Mouse (Mus musculus) CD8-positive naive resting alpha-beta T cell, adult 2 months (primary cell): ENCODE measurements around the gene Etfdh.

ENCODE experiments used
- DNase-seq, 2 experiments: peaks; one replicate each; pipeline ENCODE4 v3.0.0; 2022; ENCODE audit warnings: low read depth in 2 of 2, low spot score in 2 of 2

Gene Etfdh

GRCm38 (mm10) chr3:79629416-79629730 is at the start of gene Etfdh:
Etfdh (minus strand) TSS chr3:79629500.
- DNase-seq = no peak

- DNase-seq = no peak
Measured at GRCm38 (mm10) chr3:79676411-79676810, 47.1 kb upstream of the Etfdh start.

- DNase-seq = no peak
Measured at GRCm38 (mm10) chr3:79674641-79675040, 45.3 kb upstream of the Etfdh start.

- peak in 1 of 2 experiments; percentile 41 for DNase-seq
Measured at GRCm38 (mm10) chr3:79673082-79673481, 43.8 kb upstream of the Etfdh start.

- DNase-seq = no peak
Measured at GRCm38 (mm10) chr3:79672188-79672587, 42.9 kb upstream of the Etfdh start.

GRCm38 (mm10) chr3:79670556-79670955 is 41.3 kb upstream of the Etfdh start:
- DNase-seq = no peak

- peak; percentile 20 to 39 for DNase-seq
Measured at GRCm38 (mm10) chr3:79664787-79665408, 35.6 kb upstream of the Etfdh start.

- DNase-seq = no peak
Measured at GRCm38 (mm10) chr3:79656682-79657081, 27.4 kb upstream of the Etfdh start.

GRCm38 (mm10) chr3:79652129-79652528 is 22.8 kb upstream of the Etfdh start:
- DNase-seq = no peak

GRCm38 (mm10) chr3:79628561-79629415 is 512 bp downstream of the Etfdh start, which contains the start of gene 4930579G24Rik:
4930579G24Rik (plus strand) TSS chr3:79629079.
- DNase-seq = peak; percentile 91 to 94

GRCm38 (mm10) chr3:79628182-79628560 is 1.1 kb downstream of the Etfdh start:
- DNase-seq = no peak

- DNase-seq = no peak
Measured at GRCm38 (mm10) chr3:79627484-79628181, 1.7 kb downstream of the Etfdh start.

GRCm38 (mm10) chr3:79609886-79610285 is 19.4 kb downstream of the Etfdh start:
- no peak for DNase-seq

- DNase-seq = no peak
Measured at GRCm38 (mm10) chr3:79595468-79595867, 33.8 kb downstream of the Etfdh start.

- DNase-seq = peak in 1 of 2 experiments; percentile 4
Measured at GRCm38 (mm10) chr3:79591793-79592471, 37.4 kb downstream of the Etfdh start.

GRCm38 (mm10) chr3:79590863-79591792 is 38.2 kb downstream of the Etfdh start, which contains the start of gene Ppid:
Ppid (plus strand) TSS chr3:79591342.
- peak; percentile 60 to 66 for DNase-seq

GRCm38 (mm10) chr3:79589671-79590070 is 39.6 kb downstream of the Etfdh start:
- DNase-seq = no peak

GRCm38 (mm10) chr3:79586804-79587203 is 42.5 kb downstream of the Etfdh start:
- peak; percentile 84 to 88 for DNase-seq

- DNase-seq = no peak
Measured at GRCm38 (mm10) chr3:79579891-79580575, 49.3 kb downstream of the Etfdh start.

- DNase-seq = no peak
Measured at GRCm38 (mm10) chr3:79578164-79578563, 51.1 kb downstream of the Etfdh start.
